Mouse (Mus musculus) brain, embryonic 14.5 days (tissue): Measurements from ENCODE around the gene Ifnlr1.

ENCODE experiments used
- CTCF ChIP-seq: fragments of 200-500 bp; IDR thresholded peaks from 2 replicates; pipeline ENCODE4 v1.5.1; 2012; ENCODE audit warnings: inconsistent platforms, mild to moderate bottlenecking, moderate library complexity, borderline replicate concordance; ENCODE audit not compliant: insufficient read depth, insufficient read length; ENCODE audit errors: extremely low read depth
- POLR2A ChIP-seq: fragments of 200-500 bp; IDR thresholded peaks from 2 replicates; pipeline ENCODE4 v1.6.1; 2012; ENCODE audit warnings: mild to moderate bottlenecking, inconsistent platforms, borderline replicate concordance; ENCODE audit not compliant: poor library complexity, insufficient read depth, insufficient read length, severe bottlenecking; ENCODE audit errors: extremely low read depth

- TF ChIP-seq POLR2A: no peak
- TF ChIP-seq CTCF: no peak
Measured at GRCm38 (mm10) chr4:135744726-135745448, 58.8 kb downstream of the Ifnlr1 start.
